Mouse (Mus musculus) heart, adult 2 months (tissue): Measurements from ENCODE around the gene Rps21.

Experiments
- EP300 ChIP-seq: fragments of 200-500 bp; IDR thresholded peaks from 2 replicates; pipeline ENCODE4 v1.6.1; 2011; ENCODE audit warnings: low read depth, low read length, control low read depth; ENCODE audit not compliant: insufficient read depth
- POLR2A ChIP-seq: fragments of 200-500 bp; IDR thresholded peaks from 2 replicates; pipeline ENCODE4 v1.6.1; 2011; ENCODE audit warnings: mild to moderate bottlenecking, low read depth, low read length, control low read depth; ENCODE audit not compliant: insufficient read depth

GRCm38 (mm10) chr2:180269329-180269728, 12.2 kb downstream of the Rps21 start:
- TF ChIP-seq POLR2A (no peak), EP300 (no peak)
